Mouse (Mus musculus) mouse trophoblast stem cell (cell line): Measurements from ENCODE around the gene Tfeb.

Experiments
- in situ Hi-C, 2 experiments: fragments of 300-500 bp; cut with MseI, MboI; formaldehyde crosslinking; loops; 2 replicates in 1 of 2; 3 replicates in 1 of 2; pipeline ENCODE4 v1.15.1; 2025

Gene Tfeb

DNA sequence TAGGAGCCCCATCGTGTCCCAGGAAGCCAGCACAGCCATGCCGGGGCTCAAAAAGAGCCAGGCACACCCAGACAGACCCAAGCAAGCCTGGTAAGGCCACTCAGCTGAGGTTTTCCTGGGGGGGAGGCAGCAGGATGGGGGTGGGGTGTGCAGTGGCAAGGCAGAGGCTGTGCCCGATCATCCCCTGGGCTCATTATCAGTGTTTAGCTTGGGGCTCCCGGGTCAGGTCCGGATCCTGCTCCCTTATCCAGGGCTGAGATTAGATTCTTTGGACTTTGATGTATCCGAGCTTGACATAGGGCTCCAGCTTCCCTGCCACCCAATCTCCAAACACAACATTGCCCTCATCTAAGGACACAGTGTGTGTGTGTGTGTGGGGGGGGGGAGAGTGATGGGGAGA lies 24.9 kb upstream of the Tfeb start:
- in situ Hi-C loops, result no loop called here

DNA sequence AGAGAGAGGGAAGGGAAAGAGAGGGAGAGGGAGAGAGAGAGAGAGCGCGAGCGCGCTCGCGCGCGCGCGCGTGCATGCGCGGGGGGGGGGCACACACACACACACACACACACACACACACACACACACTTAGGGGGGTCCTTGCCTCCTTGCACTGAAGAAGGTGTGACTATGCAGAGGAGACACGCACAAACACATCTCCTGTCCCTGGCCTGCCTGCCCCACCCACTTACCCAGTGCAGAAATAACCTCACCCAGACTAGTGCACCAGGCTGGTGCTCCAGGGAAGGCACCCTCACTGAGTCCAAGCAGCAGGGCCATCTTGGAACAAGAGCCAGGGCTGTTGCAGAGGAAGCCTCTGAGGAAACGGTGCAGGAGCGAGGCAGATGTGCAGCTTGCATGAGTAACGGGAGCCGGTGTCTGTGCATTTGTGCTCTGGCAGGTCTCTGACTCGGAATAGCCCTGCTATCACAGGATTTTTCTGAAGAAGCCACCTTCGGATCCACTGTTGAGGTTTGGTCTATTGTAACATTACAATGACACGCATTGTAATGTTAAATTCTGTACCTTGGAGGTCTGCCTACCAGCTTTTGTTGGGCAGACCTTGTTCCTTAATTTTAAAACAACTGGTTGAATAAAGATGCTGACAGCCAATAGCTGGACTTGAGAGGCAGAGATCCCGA lies 23.8 kb upstream of the Tfeb start:
- in situ Hi-C loops, result no loop called here

DNA sequence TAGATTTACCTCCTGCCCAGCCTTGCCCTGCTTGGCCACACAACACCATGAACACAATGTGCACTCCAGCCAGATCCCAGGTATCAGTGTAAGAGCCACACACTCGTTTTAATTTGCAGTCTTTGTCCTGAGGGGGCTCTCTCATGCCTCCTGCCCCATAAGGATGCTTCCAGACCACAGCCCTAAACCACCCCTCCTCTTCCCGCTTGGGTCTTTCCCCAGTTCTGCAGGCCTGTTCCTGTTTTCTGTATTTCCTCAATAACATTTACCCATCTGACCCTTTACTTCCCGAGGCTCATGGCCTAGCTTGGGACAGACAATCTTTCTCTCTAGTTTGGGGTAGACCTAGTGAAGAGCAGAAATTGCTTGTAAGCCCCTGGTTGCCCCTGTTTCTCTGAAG lies 21.8 kb upstream of the Tfeb start:
- in situ Hi-C loops, result no loop called here

DNA sequence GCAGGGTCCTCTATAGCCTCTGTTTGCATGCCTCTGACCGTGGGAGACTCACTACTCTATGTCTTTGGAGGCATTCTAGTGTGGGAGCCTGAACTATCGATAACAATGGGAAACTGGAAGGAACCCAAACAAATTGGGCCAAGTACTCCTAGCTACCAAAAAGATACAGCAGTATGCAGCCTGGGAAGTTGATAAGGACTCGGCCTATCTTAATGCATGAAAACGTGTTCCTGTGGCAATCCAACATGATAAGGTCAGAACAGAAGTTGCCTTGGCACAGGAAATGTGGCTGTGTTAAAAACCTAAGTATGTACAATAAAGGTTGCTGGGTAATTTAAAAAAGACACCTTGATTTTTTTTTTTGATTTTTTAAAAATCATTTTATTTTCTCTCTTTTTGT lies 15.6 kb upstream of the Tfeb start:
- in situ Hi-C loops, result no loop called here

DNA sequence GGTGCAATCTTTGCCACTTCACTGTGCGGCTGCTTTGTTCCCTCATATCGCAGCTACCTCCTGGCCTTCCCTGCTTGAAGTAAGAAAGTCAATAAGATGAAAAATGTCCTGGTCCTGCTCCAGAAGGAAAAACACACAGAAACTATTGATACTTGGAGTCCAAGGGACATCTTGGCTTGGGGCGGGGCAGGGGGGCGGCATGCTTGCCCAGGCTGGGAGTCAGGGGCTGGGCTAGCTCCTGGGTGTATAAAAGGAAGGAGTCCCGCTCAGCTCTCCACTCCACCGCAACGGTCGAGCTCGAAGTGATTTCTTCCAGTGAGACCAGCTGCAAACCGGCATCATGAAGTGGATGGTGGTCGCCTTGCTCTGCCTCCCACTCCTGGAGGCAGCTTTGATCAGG lies 10.3 kb upstream of the Tfeb start, which contains the start of gene Pgc:
TSS of gene Pgc (plus strand) at position 277 of the 400 bp plus-strand sequence.
- in situ Hi-C loops, result no loop called here

DNA sequence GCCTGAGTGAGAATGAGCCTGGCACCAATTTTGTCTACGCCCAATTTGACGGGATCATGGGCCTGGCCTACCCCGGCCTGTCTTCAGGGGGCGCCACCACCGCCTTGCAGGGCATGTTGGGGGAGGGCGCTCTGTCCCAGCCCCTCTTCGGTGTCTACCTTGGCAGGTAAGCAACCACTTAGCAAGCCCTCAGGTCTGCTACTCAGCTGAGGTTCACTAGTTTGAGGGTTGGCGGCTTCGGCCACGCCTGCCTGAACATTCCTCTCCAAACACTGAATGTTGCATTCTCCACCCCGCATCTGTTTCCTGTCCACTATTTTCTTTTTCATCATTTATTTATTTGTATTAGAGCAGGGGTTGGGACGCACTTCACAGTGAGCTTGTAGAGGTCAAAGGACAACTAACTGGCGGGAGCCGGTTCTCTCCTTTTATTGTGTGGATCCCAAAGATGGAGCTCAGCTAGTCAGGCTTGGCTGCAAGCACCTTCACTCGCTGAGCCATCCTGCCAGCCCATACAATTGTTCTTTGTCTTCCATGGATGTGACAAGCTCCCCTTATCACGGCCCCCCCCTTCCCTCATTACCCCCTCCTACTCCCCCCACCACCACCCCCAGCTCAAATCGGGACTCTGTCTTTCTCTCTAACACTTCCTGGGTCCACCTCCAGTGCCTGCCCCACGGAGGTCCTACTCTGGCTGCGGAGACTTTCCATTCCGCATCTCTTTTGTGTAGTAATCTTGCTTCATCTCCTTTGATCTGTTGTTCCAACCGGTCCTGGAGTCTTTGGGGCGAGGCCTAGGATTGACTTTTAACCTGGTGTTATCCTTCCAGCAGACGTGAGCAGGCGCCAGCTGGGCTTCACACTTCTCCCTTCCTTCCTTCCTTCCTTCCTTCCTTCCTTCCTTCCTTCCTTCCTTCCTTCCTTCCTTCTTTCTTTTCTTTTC lies 5.9 kb upstream of the Tfeb start:
- in situ Hi-C loops, result no loop called here

DNA sequence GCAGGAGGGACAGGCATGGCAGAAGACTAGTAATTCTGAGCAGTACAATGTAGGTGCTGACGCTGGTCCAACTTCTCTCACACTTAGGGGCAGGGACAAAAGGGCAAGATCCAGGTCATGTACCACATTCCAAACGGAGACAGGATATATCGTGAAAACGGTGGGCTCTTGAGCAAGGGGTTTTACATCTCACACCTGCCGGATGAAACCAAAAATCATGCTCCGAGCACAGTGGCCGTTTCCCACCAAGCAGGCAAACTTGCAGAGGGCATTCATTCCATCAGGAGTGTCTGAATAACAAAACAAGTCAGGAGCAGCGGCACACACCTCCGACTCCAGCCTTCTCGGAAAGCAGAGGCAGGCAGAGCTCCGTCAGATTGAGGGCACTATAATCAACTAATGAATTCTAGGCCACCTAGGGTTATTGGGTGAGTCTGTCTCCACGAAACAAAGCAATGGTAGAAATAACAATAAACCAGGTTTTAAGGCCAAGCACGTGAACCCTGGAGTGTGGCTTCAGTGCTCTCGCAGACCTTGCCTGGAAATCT lies 1.2 kb upstream of the Tfeb start:
- in situ Hi-C loops, result no loop called here

DNA sequence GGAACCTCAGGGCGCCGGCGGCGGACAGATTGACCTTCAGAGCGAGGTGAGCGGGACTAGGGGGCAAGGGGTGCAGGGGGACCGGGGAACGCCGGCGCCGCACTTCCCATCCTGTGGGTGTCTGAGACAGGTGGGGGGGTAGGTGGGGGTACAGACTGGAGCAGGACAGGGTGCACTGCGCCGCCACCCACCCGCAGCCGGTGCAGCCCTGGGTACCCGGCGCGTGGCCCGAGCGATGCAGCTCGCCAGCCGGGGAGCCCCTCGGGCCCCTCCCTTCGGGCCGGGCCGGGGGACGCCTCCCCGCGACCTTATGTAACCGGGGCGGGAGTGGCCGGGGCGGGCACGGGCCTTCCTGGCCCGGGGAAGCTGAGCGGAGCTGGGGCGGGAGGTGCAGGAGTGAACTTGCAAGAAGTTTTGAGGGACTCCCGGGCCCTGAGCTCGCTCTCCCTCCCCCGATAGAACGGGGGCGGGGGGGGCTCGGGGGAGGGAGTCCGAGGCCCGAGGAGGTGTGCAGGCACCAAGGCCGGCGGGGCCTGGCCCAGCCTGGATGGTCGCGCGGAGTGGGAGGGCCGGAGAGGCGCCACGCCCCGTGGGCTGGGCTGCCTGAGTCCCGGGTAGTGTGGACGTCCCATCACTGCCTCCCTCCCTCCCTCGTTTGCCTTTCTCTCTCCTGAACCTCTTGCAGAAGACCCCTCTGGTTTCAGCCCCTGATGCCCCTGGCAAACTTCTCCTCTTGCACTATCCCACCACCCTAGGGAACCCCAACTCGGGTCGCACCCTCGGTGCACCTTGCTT lies 638 bp downstream of the Tfeb start:
- in situ Hi-C loops, result no loop called here

DNA sequence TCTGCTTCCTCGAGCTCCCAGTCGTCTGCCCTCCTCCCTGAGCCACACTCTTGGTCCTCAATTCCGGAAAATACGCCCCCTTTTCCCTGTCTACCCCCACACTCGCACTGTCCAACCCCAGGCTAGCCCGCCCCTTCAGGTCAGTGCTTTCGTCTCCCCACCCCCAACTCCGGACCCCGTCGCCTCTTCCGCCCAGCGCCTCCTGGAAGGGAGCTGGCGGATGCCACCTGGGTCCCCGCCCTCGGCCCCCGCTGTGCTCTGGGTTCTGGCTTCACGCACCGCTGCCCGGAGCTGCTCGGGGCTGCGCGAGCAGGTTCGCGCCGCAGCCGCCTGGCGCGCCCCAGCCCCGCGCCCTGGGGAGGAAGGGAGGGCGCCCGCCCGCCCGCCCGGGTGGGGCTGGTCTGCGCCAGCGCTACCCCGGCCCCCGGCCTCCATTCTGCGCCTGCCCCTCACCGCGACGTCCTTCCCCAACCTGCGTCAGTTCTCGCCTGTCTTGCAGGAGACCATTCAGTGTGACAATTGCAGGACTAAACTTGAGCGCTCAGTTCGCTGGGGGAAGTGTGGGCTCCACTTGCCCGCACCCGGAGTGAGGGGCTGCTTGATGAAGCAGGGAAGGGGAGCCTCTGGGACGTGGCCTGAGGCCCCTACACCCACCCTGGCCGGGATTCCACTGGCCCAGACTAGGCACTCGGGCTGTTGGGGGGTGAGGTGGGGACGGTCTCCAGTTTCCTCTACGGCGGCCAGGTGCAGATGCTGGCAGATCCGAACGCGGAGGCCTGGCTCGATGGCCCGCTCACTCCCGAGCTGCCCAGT lies 1.4 kb downstream of the Tfeb start:
- in situ Hi-C loops, result no loop called here

DNA sequence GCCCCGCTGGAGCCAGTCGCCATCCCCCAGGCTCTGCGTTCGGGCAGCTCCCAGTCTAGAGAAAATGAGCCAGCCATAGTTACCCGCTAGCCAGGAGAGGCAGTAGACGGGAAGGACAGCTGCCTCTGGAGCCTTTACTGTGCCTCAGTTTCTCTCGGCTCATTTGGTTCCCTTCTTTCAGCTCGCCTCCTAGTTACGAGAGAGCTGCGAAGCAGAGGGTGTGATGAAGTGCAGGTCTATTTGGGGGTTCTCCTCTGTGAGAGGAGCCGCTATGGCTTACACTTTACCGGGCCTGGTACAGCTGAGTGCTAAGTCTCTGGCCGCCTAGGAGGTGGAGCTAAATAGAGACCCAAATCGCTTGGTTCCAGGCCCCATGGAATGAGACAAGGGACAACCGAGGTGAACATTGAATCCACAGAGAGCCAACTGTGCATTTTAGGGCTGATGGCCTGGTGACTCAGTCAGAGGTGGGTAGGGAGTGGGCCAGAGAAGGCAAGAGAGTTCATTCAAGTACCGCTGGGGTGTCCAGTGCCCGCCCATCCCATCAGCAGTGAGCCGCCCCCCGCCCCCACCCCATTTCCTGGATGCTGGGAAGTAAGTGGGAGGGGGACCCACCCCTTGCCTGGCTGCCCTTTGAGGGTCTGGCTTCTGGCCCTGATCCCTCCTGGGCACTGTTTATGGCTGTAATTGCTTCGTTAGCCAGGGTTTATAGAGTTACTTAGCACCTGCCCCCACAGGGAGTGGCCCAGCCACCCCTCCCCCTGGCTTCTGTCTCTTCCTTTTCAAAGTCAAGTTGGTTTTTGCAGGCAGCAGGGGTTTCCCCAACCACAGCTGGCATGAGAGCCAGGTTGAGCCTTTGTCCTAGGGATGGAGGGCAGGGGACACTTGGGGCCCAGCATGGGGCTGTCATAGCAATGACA lies 2.3 kb downstream of the Tfeb start:
- in situ Hi-C loops, result no loop called here

DNA sequence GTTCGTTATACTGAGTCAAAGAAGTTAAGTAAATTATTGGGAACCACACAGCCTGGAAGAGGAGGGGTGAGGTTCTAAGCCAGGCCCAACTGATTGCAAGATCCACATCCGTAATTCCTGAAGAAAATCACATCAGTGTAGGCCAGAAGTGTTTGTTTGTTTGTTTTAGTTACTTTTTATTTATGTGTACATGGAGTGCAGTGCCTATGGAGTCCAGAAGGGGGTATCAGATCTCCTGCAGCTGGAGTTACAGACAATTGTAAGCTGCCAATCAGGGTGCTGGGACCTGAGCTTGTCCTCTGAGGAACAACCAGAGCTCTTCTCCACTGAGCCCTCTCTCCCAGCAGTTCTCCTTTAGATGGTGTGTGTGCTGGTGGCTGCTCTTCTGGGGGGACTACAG lies 3.4 kb downstream of the Tfeb start:
- in situ Hi-C loops, result loop anchor here in 1 of 2 experiments (5.0 kb wide), 1 partner anchor 52 kb away; no protein-coding TSS in a partner anchor

DNA sequence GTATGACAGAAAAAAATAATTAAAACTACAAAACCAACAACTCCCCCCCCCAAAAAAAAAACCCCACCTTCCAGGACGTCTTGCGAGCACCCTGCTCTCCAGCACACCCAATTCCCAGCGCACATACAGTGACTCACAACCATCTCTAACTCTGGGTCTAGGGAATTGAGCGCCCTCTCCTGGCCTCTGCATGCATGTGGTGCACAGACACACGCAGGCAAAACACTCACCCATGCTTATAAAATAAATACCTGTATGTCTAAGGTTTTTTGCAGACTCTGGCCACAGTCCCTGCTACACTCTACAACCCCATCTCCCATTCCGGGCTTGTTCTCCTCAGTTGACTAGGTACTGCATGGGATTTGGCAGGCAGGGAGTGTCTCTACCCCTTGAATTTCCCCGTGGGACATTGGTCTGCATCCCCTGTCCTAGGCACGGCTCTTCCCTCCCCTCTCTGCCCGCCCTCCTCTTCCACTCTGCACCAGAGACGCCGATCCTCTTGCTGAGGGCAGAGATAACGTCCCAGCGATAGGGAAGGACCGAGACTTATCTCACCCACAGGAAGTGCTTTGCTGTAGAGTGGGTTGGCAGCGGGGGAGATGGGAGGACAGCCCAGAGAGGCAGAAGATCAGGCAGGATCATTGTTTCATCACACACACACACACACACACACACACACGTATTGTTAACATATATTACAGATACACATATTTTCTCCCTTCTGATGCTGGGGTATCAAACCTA lies 6.3 kb downstream of the Tfeb start:
- in situ Hi-C loops, result loop anchor here in 1 of 2 experiments (5.0 kb wide), 1 partner anchor 49 kb away; no protein-coding TSS in a partner anchor

DNA sequence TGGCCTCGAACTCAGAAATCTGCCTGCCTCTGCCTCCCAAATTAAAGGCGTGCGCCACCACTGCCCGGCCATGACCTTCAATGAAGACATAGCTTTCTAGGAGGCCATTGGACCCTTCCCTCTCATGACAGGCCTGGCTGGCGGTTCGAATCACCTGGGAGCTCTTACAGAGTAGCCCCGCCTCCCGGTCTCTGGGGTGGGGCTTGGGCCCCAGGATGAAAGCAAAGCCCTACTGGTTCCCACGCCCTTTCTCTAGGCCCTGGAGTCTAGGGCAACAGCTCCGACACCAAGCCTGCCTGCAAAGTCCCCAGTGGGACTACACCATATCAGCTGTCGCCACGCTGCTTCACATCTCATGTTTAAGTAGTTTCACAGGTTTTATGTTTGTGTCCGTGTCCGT lies 7.3 kb downstream of the Tfeb start:
- in situ Hi-C loops, result loop anchor here in 1 of 2 experiments (5.0 kb wide), 1 partner anchor 48 kb away; no protein-coding TSS in a partner anchor

DNA sequence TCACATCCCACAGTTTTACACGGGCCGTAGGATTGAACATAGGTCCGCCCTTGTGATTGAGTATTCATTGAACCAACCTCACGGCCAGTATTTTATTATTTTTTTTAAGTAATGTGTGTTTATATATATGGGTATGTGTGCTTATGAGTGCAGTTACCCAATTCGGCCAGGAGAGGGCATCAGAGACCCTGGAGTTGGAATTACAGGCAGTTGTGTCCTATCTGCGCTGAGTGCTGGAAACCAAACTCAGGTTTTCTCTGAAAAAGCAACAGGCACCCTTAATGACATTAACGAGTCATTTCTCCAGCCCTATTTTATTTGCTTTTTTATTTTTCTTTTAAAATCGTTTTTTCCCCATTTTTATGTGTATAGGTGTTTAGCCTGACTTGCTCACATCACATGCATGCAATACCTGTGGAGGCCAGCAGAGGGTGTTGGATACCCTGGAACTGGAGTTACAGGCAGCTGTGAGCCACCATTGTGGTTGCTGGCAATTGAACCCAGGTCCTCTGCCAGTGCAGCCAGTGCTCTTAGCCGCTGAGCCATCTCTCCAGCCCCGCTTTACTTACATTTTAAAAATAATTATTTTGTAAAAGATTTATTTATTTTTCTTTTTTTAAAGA lies 8.0 kb downstream of the Tfeb start:
- in situ Hi-C loops, result loop anchor here in 1 of 2 experiments (5.0 kb wide), 1 partner anchor 47 kb away; no protein-coding TSS in a partner anchor

DNA sequence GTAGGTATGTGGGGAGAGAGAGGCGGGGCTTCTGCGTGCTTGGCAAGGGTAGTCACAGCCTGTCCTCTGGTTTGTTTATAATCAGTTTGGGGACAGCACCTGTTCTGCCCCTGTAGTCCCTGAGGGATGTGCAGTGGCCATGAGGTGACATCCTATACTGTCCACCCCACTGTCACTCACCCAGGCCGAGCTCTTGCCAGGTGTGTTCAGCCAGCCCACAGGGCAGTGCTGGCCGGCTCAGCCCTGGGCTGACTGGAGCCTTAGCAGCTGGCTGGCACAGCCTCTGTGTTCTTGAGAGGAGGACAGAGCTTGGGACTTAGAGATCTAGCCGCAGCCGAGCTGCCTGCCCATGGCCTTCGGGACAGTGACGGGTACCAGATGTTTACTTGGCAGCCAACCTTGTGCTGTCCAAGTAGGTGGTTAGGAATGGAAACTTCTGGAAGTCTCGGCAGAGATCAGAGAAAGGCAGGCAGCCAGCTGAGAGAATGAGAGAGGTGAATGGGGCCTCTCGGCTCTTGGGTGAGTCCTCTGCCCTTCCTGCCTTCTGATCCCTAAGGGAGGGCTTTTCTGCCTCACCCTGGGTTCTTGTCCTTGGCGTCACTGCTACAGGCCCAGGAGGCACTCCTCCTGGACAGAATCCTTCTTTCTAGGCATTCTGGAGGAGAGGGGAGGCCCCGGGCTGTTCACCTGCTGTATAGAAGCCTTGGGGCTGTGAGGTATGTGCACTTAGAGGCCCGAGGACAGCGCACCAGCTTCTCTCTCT lies 12.1 kb downstream of the Tfeb start:
- in situ Hi-C loops, result no loop called here

DNA sequence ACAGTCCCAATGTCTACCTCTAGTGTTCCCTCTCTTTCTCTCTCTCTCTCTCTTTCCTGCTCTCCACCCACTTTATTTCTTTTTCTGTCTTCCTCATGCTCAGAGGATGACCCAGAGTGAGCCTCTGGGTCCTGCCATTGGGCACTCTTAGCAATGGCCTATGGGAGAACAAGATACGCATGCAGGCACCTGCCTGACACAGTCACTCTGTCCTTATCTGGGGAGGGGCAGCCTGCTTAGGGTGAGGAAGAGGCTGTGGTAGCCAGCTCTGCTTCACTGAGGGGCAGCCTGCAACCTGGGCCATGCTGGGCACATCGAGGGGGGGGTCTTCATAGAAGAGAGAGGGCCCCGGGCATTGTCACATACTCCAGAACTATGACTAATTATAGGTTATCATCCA lies 12.8 kb downstream of the Tfeb start:
- in situ Hi-C loops, result no loop called here

DNA sequence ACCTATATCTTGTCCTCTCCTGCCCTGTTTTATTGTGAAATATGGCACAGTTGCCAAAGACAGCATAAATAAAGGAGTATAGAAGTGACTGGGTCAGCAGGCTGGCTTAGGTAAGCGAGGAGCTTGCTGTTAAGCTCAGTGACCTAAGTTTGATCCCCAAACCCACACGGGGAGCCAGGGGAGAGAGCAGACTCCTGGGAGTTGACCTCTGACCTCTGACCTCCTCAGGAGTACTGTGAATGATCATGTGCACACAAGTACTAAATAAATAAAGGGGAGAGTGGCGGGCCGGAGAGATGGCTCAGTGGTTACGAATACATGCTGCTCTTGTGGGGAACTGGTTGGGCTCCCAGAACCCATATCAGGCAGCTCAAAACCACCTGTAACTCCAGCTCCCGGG lies 13.3 kb downstream of the Tfeb start:
- in situ Hi-C loops, result no loop called here

DNA sequence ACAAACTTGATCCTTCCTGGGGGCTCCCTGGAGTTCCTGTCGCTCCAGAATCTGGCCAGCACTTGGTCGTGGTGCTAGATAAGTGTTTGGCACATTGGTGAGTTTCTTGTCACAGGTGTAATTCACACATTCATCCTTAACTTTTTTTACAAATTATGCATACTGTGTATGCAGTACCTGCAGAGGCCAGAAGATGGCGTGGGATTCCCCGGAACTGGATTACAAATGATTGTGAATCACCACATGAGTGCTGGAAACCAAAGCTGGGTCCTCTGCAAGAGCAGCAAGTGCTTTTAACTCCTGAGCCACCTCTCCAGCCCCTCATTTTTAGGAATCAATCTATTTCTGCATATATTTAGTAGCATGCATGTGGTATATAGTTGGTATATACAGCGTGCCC lies 15.0 kb downstream of the Tfeb start:
- in situ Hi-C loops, result no loop called here
